Mouse (Mus musculus) liver, adult 2 months (tissue): ENCODE data around the gene Actl6b. TPM values are rescaled to one million over a fixed set of nuclear protein-coding genes. Genes with fewer than 3 reads are reported as not detected.

Experiments
- DNase-seq: peaks from one replicate; pipeline ENCODE4 v3.0.0-alpha.2; 2011; ENCODE audit warnings: low read depth, low spot score; ENCODE audit errors: extremely low read depth
- H3K27ac ChIP-seq: fragments of 200-500 bp; replicated peaks from 2 replicates; pipeline ENCODE4 v1.5.1; 2012; ENCODE audit warnings: low read depth, mild to moderate bottlenecking, control low read depth, inconsistent platforms, low read length; ENCODE audit not compliant: insufficient read depth
- H3K27me3 ChIP-seq: fragments of 200-500 bp; 2 replicates; pipeline ENCODE4 v1.6.1; 2012; ENCODE audit warnings: mild to moderate bottlenecking, moderate library complexity, low read length, inconsistent platforms; ENCODE audit not compliant: control insufficient read depth, insufficient read depth
- H3K36me3 ChIP-seq: fragments of 200-500 bp; 2 replicates; pipeline ENCODE4 v1.6.1; 2012; ENCODE audit warnings: low read length, inconsistent platforms; ENCODE audit not compliant: control insufficient read depth, insufficient read depth
- H3K4me1 ChIP-seq: fragments of 200-500 bp; 2 replicates; pipeline ENCODE4 v1.6.1; 2011; ENCODE audit warnings: low read length; ENCODE audit not compliant: control insufficient read depth, insufficient read depth
- H3K4me3 ChIP-seq: fragments of 200-500 bp; 2 replicates; pipeline ENCODE4 v1.5.1; 2011; ENCODE audit warnings: low read depth, mild to moderate bottlenecking, control low read depth, low read length, moderate library complexity; ENCODE audit not compliant: insufficient read depth
- H3K79me2 ChIP-seq: fragments of 200-500 bp; 2 replicates; pipeline ENCODE4 v1.6.1; 2012; ENCODE audit warnings: inconsistent platforms, mild to moderate bottlenecking, low read length, moderate library complexity; ENCODE audit not compliant: control insufficient read depth, insufficient read depth
- H3K9ac ChIP-seq: fragments of 200-500 bp; 2 replicates; pipeline ENCODE4 v1.6.1; 2012; ENCODE audit warnings: low read depth, mild to moderate bottlenecking, control low read depth, inconsistent platforms, low read length
- CTCF ChIP-seq: fragments of 200-500 bp; IDR thresholded peaks from 2 replicates; pipeline ENCODE4 v1.5.1; 2011; ENCODE audit warnings: low read depth, low read length, control low read depth
- POLR2A ChIP-seq: fragments of 200-500 bp; IDR thresholded peaks from 2 replicates; pipeline ENCODE4 v1.6.1; 2011; ENCODE audit warnings: low read length, control low read depth; ENCODE audit not compliant: insufficient read depth; ENCODE audit errors: extremely low read depth
- whole genome bisulfite sequencing: fragments of 180-500 bp; shearing (Covaris S2); methylation state at CpG from one replicate; pipeline ENCODE4 v1.1.7; 2018; 5-methylcytosine and 5-hydroxymethylcytosine counted together
- polyA plus RNA-seq: library from polyadenylated mRNA; depleted of rRNA; stranded (reverse); fragments of >200 nt; gene quantifications from 2 replicates; pipeline ENCODE4 v1.2.3, GENCODE M21; 2012
- total RNA-seq: library from RNA; depleted of rRNA; stranded (reverse); fragments of >200 nt; gene quantifications from 2 replicates; pipeline ENCODE4 v1.2.3, GENCODE M21; 2014

Actl6b gene
- total and polyA plus RNA-seq, 2 experiments: not detected

- Histone ChIP-seq H3K27ac (no peak overlapping the region), H3K36me3 (no peaks in the 10 kb centered on the region; the same call in 1 of the 2 replicates), H3K4me1 (peaks cover 7% of the 10 kb centered on the region; the same call in 1 of the 2 replicates), H3K27me3 (no peaks in the 10 kb centered on the region), H3K79me2 (peaks cover 19% of the 10 kb centered on the region), H3K4me3 (no peak overlapping the region), H3K9ac (no peak overlapping the region)
- 89% methylated on average over 3 of the region's 3 CpGs for WGBS
- DNase-seq: no peak
- TF ChIP-seq CTCF: no peak
- no peak for TF ChIP-seq POLR2A
These were observed 18.6 kb upstream of the Actl6b start for GRCm38 (mm10) chr5:137534762-137535161.

GRCm38 (mm10) chr5:137535318-137535717 lies 18.0 kb upstream of the Actl6b start:
- Histone ChIP-seq H3K4me1 (peaks cover 4% of the 10 kb centered on the region; the same call in 1 of the 2 replicates), H3K79me2 (peaks cover 19% of the 10 kb centered on the region), H3K27ac (no peak overlapping the region), H3K36me3 (no peaks in the 10 kb centered on the region), H3K9ac (no peak overlapping the region), H3K27me3 (no peaks in the 10 kb centered on the region), H3K4me3 (no peak overlapping the region)
- no peak for DNase-seq
- TF ChIP-seq CTCF (no peak), POLR2A (no peak)
- WGBS: 83% methylated on average over 9 of the region's 9 CpGs

- WGBS: 55% methylated on average over 4 of the region's 4 CpGs
- Histone ChIP-seq H3K27ac (no peak overlapping the region), H3K36me3 (no peaks in the 10 kb centered on the region), H3K4me1 (peaks cover 5% of the 10 kb centered on the region; the same call in 1 of the 2 replicates), H3K4me3 (no peak overlapping the region), H3K27me3 (no peaks in the 10 kb centered on the region), H3K9ac (no peak overlapping the region), H3K79me2 (0 out of 2 replicates have a peak, but pooled peaks cover 1% of the 10 kb centered on the region)
- no peak for DNase-seq
- TF ChIP-seq CTCF (no peak), POLR2A (no peak)
These were observed 15.9 kb upstream of the Actl6b start for GRCm38 (mm10) chr5:137537461-137537860.

GRCm38 (mm10) chr5:137539291-137539801 lies 14.0 kb upstream of the Actl6b start:
- H3K27me3 ChIP-seq: no peaks in the 10 kb centered on the region
- no peak overlapping the region for H3K4me3 ChIP-seq
- H3K4me1 ChIP-seq: 0 out of 2 replicates have a peak, but pooled peaks cover 2% of the 10 kb centered on the region
- WGBS: 31% methylated on average over 7 of the region's 7 CpGs
- H3K9ac ChIP-seq: no peak overlapping the region
- no peaks in the 10 kb centered on the region for H3K79me2 ChIP-seq
- H3K36me3 ChIP-seq: no peaks in the 10 kb centered on the region
- DNase-seq: no peak
- TF ChIP-seq POLR2A: no peak
- no peak overlapping the region for H3K27ac ChIP-seq

- H3K9ac ChIP-seq: no peak overlapping the region
- H3K4me3 ChIP-seq: no peak overlapping the region
- no peaks in the 10 kb centered on the region for H3K79me2 ChIP-seq
- no peak for DNase-seq
- 0 out of 2 replicates have a peak, but pooled peaks cover 2% of the 10 kb centered on the region for H3K4me1 ChIP-seq
- 76% methylated on average over 6 of the region's 6 CpGs for WGBS
- H3K27me3 ChIP-seq: no peaks in the 10 kb centered on the region
- H3K27ac ChIP-seq: no peak overlapping the region
- H3K36me3 ChIP-seq: no peaks in the 10 kb centered on the region
- TF ChIP-seq CTCF: no peak
- no peak for TF ChIP-seq POLR2A
These were observed 12.3 kb upstream of the Actl6b start for GRCm38 (mm10) chr5:137540991-137541390.

- no peak overlapping the region for H3K9ac ChIP-seq
- 25% methylated on average over 5 of the region's 5 CpGs for WGBS
- H3K27me3 ChIP-seq: no peaks in the 10 kb centered on the region
- H3K36me3 ChIP-seq: no peaks in the 10 kb centered on the region
- no peak overlapping the region for H3K27ac ChIP-seq
- no peak for TF ChIP-seq POLR2A
- no peak for TF ChIP-seq CTCF
- no peak overlapping the region for H3K4me3 ChIP-seq
- DNase-seq: peak; percentile 66
- 0 out of 2 replicates have a peak, but pooled peaks cover 2% of the 10 kb centered on the region for H3K4me1 ChIP-seq
- no peaks in the 10 kb centered on the region for H3K79me2 ChIP-seq
These were observed 11.4 kb upstream of the Actl6b start for GRCm38 (mm10) chr5:137541768-137542540.
